Mouse (Mus musculus): ENCODE results near the gene Nckap1l. TPM values are rescaled to one million over a fixed set of nuclear protein-coding genes. Genes with fewer than 3 reads are reported as not detected.

Nckap1l gene
- polyA plus RNA-seq, 1 experiment, result 0.90 TPM

DNA sequence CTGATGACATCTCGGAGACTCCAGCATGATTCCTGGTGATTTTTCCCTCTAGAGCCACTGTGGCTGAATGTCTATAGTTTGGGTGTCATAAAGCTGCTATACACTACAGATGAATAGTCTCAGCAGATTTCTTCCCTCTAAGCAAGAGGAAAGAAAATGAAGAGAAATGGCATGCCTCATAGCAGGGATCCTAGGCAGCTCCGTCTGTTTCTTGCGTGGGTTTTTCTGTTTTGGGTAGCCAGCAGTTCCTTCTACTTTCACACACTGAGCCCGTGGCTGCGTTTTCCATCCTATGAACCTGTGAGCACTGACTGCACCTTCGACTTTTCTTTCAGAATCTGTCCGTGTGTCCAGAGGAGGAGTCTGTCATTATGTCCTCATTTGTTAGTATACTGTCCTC lies 19.6 kb downstream of the Nckap1l start:
- Histone ChIP-seq H3K4me2 (ENCODE audit: low read depth) (no peak overlapping the region), H3ac (ENCODE audit: control insufficient read depth, insufficient read length) (no peak overlapping the region), H3K36me3 (ENCODE audit: control insufficient read depth, insufficient read depth) (no peaks in the 10 kb centered on the region), H3K79me2 (ENCODE audit: control insufficient read depth, insufficient read depth) (no peaks in the 10 kb centered on the region), H3K4me3 (no peak overlapping the region), H3K27me3 (ENCODE audit: control insufficient read depth, insufficient read depth, insufficient read length) (no peaks in the 10 kb centered on the region)
- no peak for TF ChIP-seq E2F4 (IDR thresholded peaks at IDR 0.05; ENCODE audit: insufficient read depth)
- no peak for TF ChIP-seq TCF3 (IDR thresholded peaks at IDR 0.05; ENCODE audit: insufficient read length, low read depth)
- no peak for TF ChIP-seq POLR2A (IDR thresholded peaks at IDR 0.05; ENCODE audit: insufficient read length, low read depth)
- TF ChIP-seq POLR2AphosphoS2 (IDR thresholded peaks at IDR 0.05; ENCODE audit: insufficient read length, low read depth), result no peak
- no peak for TF ChIP-seq SRF (IDR thresholded peaks at IDR 0.05; ENCODE audit: control insufficient read depth, insufficient read length, low read depth)
- TF ChIP-seq REST (IDR thresholded peaks at IDR 0.05; ENCODE audit: insufficient read depth, insufficient read length), result no peak
- no peak for TF ChIP-seq USF1 (IDR thresholded peaks at IDR 0.05; ENCODE audit: low read depth)
- TF ChIP-seq MAX (IDR thresholded peaks at IDR 0.05; ENCODE audit: low read depth), result no peak
- no peak for TF ChIP-seq MYOG (IDR thresholded peaks at IDR 0.05; ENCODE audit: control insufficient read depth in 1 of 3, insufficient read depth in 1 of 3, insufficient read length in 2 of 3, low read depth in 2 of 3)
- no peak for TF ChIP-seq MYOD1 (IDR thresholded peaks at IDR 0.05; ENCODE audit: control insufficient read depth in 1 of 3, insufficient read length in 2 of 3, low read depth in 2 of 3)
- no peak for TF ChIP-seq TCF12 (IDR thresholded peaks at IDR 0.05; ENCODE audit: insufficient read depth, poor library complexity, severe bottlenecking)
- TF ChIP-seq CEBPB (IDR thresholded peaks at IDR 0.05; ENCODE audit: insufficient read depth, poor library complexity, severe bottlenecking), result no peak

DNA sequence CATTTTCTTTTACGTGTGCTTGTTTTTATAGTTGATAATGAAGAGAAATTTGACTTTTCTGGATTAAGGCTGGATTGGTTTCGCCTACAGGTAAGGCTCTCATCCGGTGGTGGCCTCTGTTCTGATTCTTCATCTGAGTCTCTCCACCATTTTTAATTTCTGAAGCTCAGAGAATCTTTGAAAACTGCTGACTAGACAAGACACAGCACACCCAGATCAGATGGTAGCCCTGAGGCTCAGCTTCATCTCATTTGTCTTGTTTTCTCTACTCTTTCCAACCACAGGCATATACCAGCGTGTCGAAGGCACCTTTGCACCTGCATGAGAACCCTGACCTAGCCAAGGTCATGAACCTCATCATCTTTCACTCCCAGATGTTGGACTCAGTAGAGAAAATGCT lies 20.2 kb downstream of the Nckap1l start:
- Histone ChIP-seq H3K36me3 (ENCODE audit: control insufficient read depth, insufficient read depth) (no peaks in the 10 kb centered on the region), H3K4me3 (no peak overlapping the region), H3K27me3 (ENCODE audit: control insufficient read depth, insufficient read depth, insufficient read length) (no peaks in the 10 kb centered on the region), H3ac (ENCODE audit: control insufficient read depth, insufficient read length) (no peak overlapping the region), H3K4me2 (ENCODE audit: low read depth) (no peak overlapping the region), H3K79me2 (ENCODE audit: control insufficient read depth, insufficient read depth) (no peaks in the 10 kb centered on the region)
- TF ChIP-seq USF1 (IDR thresholded peaks at IDR 0.05; ENCODE audit: low read depth), result no peak
- TF ChIP-seq TCF12 (IDR thresholded peaks at IDR 0.05; ENCODE audit: insufficient read depth, poor library complexity, severe bottlenecking), result no peak
- no peak for TF ChIP-seq MAX (IDR thresholded peaks at IDR 0.05; ENCODE audit: low read depth)
- no peak for TF ChIP-seq POLR2A (IDR thresholded peaks at IDR 0.05; ENCODE audit: insufficient read length, low read depth)
- TF ChIP-seq REST (IDR thresholded peaks at IDR 0.05; ENCODE audit: insufficient read depth, insufficient read length), result no peak
- TF ChIP-seq POLR2AphosphoS2 (IDR thresholded peaks at IDR 0.05; ENCODE audit: insufficient read length, low read depth), result no peak
- no peak for TF ChIP-seq MYOG (IDR thresholded peaks at IDR 0.05; ENCODE audit: control insufficient read depth in 1 of 3, insufficient read depth in 1 of 3, insufficient read length in 2 of 3, low read depth in 2 of 3)
- no peak for TF ChIP-seq SRF (IDR thresholded peaks at IDR 0.05; ENCODE audit: control insufficient read depth, insufficient read length, low read depth)
- TF ChIP-seq MYOD1 (IDR thresholded peaks at IDR 0.05; ENCODE audit: control insufficient read depth in 1 of 3, insufficient read length in 2 of 3, low read depth in 2 of 3), result no peak
- TF ChIP-seq E2F4 (IDR thresholded peaks at IDR 0.05; ENCODE audit: insufficient read depth), result no peak
- no peak for TF ChIP-seq TCF3 (IDR thresholded peaks at IDR 0.05; ENCODE audit: insufficient read length, low read depth)
- no peak for TF ChIP-seq CEBPB (IDR thresholded peaks at IDR 0.05; ENCODE audit: insufficient read depth, poor library complexity, severe bottlenecking)

DNA sequence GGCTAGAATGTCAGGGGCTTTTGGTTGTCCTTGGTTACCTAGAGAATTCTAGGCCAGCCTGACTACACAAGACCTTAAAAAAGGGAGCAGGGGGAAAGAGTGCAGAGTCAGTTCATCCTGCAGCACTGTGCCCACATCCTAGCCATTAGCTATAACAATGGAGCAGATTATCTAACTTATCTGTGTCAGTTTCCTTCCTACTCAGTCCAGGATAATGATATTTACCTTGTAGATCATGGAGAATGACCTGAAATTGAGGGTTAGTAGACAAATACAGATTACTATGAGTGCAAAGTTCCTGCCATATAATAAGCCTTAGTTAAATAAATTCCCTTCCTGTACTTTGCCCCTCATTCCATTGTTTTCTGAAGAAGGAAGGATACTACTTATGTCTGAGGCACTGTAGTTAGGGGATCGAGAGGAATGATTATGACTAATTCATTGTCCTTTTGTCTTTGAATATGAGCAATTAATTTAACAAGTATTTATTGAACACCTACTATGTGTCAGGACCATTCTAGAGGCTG lies 25.5 kb downstream of the Nckap1l start:
- TF ChIP-seq REST (IDR thresholded peaks at IDR 0.05; ENCODE audit: insufficient read depth, insufficient read length) (no peak), TCF12 (IDR thresholded peaks at IDR 0.05; ENCODE audit: insufficient read depth, poor library complexity, severe bottlenecking) (no peak), POLR2AphosphoS2 (IDR thresholded peaks at IDR 0.05; ENCODE audit: insufficient read length, low read depth) (no peak), TCF3 (IDR thresholded peaks at IDR 0.05; ENCODE audit: insufficient read length, low read depth) (no peak), CEBPB (IDR thresholded peaks at IDR 0.05; ENCODE audit: insufficient read depth, poor library complexity, severe bottlenecking) (no peak), MYOD1 (IDR thresholded peaks at IDR 0.05; ENCODE audit: control insufficient read depth in 1 of 3, insufficient read length in 2 of 3, low read depth in 2 of 3) (no peak), MYOG (IDR thresholded peaks at IDR 0.05; ENCODE audit: control insufficient read depth in 1 of 3, insufficient read depth in 1 of 3, insufficient read length in 2 of 3, low read depth in 2 of 3) (no peak), USF1 (IDR thresholded peaks at IDR 0.05; ENCODE audit: low read depth) (no peak), MAX (IDR thresholded peaks at IDR 0.05; ENCODE audit: low read depth) (no peak), SRF (IDR thresholded peaks at IDR 0.05; ENCODE audit: control insufficient read depth, insufficient read length, low read depth) (no peak), E2F4 (IDR thresholded peaks at IDR 0.05; ENCODE audit: insufficient read depth) (no peak), POLR2A (IDR thresholded peaks at IDR 0.05; ENCODE audit: insufficient read length, low read depth) (no peak)
- no peak overlapping the region for H3ac ChIP-seq (ENCODE audit: control insufficient read depth, insufficient read length)
- H3K27me3 ChIP-seq (ENCODE audit: control insufficient read depth, insufficient read depth, insufficient read length), result no peaks in the 10 kb centered on the region
- H3K4me3 ChIP-seq, result no peak overlapping the region
- no peak overlapping the region for H3K4me2 ChIP-seq (ENCODE audit: low read depth)
- no peaks in the 10 kb centered on the region for H3K36me3 ChIP-seq (ENCODE audit: control insufficient read depth, insufficient read depth)
- H3K79me2 ChIP-seq (ENCODE audit: control insufficient read depth, insufficient read depth), result no peaks in the 10 kb centered on the region

DNA sequence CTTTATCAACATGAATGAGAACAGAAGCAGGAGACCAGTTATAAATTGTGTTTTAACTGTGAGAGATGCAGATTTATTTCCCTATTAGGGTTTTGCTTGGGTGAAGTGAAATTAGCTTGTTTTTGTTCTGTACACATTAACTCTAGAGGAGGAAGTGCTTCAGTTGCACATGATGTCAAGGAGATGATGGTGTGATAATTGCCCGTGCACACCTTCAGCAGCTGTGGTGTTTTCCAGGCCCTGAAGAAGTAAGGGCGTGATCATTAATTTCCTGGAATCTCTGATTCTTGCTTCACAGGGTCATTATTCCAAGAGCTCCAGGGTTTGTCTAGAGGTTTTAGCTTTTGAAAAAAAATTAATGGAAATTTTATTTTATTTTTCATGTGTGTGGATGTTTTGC lies 26.5 kb downstream of the Nckap1l start:
- Histone ChIP-seq H3K79me2 (ENCODE audit: control insufficient read depth, insufficient read depth) (no peaks in the 10 kb centered on the region), H3K27me3 (ENCODE audit: control insufficient read depth, insufficient read depth, insufficient read length) (no peaks in the 10 kb centered on the region), H3K4me2 (ENCODE audit: low read depth) (no peak overlapping the region), H3K36me3 (ENCODE audit: control insufficient read depth, insufficient read depth) (no peaks in the 10 kb centered on the region), H3K4me3 (no peak overlapping the region), H3ac (ENCODE audit: control insufficient read depth, insufficient read length) (no peak overlapping the region)
- TF ChIP-seq TCF12 (IDR thresholded peaks at IDR 0.05; ENCODE audit: insufficient read depth, poor library complexity, severe bottlenecking) (no peak), POLR2AphosphoS2 (IDR thresholded peaks at IDR 0.05; ENCODE audit: insufficient read length, low read depth) (no peak), SRF (IDR thresholded peaks at IDR 0.05; ENCODE audit: control insufficient read depth, insufficient read length, low read depth) (no peak), MYOD1 (IDR thresholded peaks at IDR 0.05; ENCODE audit: control insufficient read depth in 1 of 3, insufficient read length in 2 of 3, low read depth in 2 of 3) (no peak), E2F4 (IDR thresholded peaks at IDR 0.05; ENCODE audit: insufficient read depth) (no peak), USF1 (IDR thresholded peaks at IDR 0.05; ENCODE audit: low read depth) (no peak), REST (IDR thresholded peaks at IDR 0.05; ENCODE audit: insufficient read depth, insufficient read length) (no peak), TCF3 (IDR thresholded peaks at IDR 0.05; ENCODE audit: insufficient read length, low read depth) (no peak), MYOG (IDR thresholded peaks at IDR 0.05; ENCODE audit: control insufficient read depth in 1 of 3, insufficient read depth in 1 of 3, insufficient read length in 2 of 3, low read depth in 2 of 3) (no peak), MAX (IDR thresholded peaks at IDR 0.05; ENCODE audit: low read depth) (no peak), POLR2A (IDR thresholded peaks at IDR 0.05; ENCODE audit: insufficient read length, low read depth) (no peak), CEBPB (IDR thresholded peaks at IDR 0.05; ENCODE audit: insufficient read depth, poor library complexity, severe bottlenecking) (no peak)

Data from myocyte (in vitro differentiated cells).